Mouse (Mus musculus) gastrocnemius, postnatal 14 days (tissue): Measurements from ENCODE around the gene Slc35f3. TPM values are rescaled to one million over a fixed set of nuclear protein-coding genes. Genes with fewer than 3 reads are reported as not detected.
A peak's percentile ranks its signal among the peaks of the same experiment; 100 is the strongest.
"Not testable (repeated sequence)": the region's sequence is repeated elsewhere in the genome, so short reads cannot be mapped to it uniquely, and the experiment has no call there.

Source experiments
- DNase-seq: peaks from one replicate; pipeline ENCODE4 v3.0.0; 2021; ENCODE audit warnings: mixed read lengths
- intact Hi-C: fragments of 180-260 bp; cut with DNase I; formaldehyde crosslinking; loops from one replicate; pipeline ENCODE4 v1.15.1; 2025; ENCODE audit warnings: low total_unique reads
- total RNA-seq, 2 experiments: library from RNA; stranded (reverse); gene quantifications; 2 replicates each; pipeline ENCODE4 v1.2.3; 2021

Slc35f3 gene
- total RNA-seq, 2 experiments from 2014 or later: 0.13 to 0.14 TPM

DNA sequence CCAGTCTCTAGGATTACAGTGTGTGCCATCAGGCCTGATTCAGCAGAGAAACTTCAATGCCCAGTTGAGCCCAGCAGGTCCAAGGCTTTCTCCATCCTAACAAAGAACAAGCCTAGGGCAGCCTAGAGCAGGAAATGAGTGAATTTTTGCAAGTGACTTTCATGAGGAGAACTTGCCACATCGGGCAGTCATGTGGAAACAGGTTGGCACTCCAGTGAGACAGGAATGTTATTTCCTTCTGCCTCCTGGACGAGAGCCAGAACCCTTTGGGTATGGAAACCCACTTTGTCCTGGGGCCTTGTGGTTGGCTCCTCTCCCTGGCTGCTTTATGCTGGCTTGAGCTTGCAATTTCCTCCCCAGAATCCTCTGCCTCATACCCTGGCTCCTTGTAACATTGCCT is 93.2 kb downstream of the Slc35f3 start:
- intact Hi-C loops: no loop called here
- no peak for DNase-seq

DNA sequence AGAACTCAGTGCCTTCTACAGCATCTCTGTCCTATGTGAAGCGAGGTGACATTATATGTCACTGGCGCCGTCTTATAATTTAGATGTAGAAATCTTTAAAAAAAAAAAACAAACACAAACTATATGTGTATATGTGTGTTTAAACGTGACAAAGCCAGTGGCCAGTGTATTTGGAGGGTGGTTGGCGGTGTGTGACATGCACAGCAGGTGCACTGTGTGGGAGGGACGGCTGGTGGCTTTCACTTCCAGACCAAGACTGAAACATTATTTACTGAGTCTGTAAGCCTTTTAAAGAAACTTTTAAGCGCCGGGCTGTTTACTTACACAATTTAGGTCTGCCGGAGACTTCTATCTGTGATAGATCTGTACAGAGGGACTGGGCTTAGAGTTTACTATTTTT is 97.0 kb downstream of the Slc35f3 start:
- DNase-seq: no peak
- intact Hi-C loops: no loop called here

DNA sequence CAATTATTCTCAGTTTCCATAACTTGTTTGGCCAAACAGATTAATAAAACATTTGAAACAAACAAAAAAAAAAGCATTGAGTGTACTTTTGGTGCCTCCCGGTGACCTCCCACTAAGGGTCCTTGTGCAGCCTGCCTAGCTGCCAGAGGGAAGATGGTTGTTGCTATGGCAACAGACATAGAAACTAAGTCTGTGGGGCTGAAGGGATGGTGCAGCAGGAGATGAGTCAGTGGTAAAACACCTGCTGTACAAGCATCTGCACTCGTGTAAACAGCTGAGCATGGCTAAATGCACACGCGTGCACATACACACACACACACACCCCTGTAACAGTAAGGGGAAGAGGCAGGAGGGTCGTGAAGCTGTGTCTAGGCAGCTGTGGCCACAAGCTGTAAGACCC is 97.6 kb downstream of the Slc35f3 start:
- intact Hi-C loops: no loop called here
- no peak for DNase-seq

DNA sequence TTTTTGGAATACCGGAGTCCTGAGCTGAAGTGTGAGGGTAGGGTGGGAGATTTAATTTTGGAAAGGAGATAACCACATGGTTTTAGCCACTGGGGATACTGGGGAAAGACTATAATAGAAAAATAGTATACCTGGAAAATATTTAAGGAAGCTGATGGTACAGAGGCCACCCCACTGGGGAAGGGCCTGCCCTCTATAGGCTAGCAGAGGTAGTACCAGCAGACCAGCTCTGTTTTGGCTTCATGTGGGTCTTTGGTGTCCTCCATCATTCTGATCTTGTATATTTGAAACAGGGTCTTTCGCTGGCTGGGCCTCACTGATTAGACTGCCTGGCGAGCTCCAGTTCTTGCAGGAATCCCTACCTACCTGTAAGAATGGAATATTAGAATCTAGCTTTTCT is 100.0 kb downstream of the Slc35f3 start:
- DNase-seq: no peak
- intact Hi-C loops: no loop called here

DNA sequence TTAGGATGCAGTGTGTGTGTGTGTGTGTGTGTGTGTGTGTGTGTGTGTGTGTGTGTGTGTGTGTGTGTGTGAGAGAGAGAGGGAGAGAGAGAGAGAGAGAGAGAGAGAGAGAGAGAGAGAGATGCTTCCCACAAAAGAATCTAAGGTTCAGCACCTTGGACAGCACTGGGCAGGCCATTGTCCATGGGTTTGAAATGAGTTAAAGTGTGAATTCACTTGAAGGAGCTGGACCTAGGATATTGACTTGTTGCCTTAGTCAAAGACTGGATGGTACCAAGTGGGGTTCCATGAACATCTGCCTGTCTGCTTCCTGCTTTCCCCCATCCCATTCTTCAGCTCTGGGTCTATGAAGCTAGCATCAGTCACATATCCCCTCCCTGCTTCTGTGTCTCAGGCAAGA is 106.2 kb downstream of the Slc35f3 start:
- intact Hi-C loops, DNase-seq: not testable (repeated sequence)

DNA sequence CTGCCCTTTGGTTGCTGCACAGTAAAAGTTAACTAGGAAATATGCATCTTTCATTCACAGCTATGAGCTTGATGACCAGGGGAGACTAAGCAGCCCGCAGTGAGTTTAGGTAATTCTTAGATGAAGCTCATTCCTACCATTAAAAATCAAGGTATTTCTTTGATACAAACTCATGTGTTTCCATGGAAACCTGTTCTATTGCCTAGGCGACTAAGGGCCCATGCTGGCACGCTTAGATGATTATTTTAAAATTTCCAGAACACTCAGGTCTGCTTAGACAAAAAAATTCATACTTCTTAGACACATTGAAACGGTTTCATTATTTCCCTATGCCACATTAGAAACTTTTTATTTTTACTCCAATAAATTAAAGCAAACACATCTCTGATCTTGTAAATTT is 106.7 kb downstream of the Slc35f3 start:
- intact Hi-C loops: no loop called here
- no peak for DNase-seq

DNA sequence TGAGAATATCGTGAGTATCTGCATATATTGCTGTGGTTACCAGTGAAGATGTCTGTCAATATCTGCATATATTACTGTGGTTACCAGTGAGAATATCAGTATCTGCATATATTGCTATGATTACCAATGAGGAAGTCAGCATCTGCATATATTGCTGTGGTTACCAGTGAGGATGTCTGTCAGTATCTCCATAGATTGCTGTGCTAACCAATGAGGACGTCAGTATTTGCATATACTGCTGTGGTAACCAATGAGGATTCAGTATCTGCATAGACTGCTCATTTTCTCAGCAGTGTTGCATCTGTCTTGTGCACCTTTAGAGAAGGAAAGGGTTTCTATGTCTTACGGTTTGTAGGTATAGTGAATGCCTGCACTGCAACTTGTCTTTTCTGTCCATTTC is 122.5 kb downstream of the Slc35f3 start:
- no peak for DNase-seq
- intact Hi-C loops: no loop called here

DNA sequence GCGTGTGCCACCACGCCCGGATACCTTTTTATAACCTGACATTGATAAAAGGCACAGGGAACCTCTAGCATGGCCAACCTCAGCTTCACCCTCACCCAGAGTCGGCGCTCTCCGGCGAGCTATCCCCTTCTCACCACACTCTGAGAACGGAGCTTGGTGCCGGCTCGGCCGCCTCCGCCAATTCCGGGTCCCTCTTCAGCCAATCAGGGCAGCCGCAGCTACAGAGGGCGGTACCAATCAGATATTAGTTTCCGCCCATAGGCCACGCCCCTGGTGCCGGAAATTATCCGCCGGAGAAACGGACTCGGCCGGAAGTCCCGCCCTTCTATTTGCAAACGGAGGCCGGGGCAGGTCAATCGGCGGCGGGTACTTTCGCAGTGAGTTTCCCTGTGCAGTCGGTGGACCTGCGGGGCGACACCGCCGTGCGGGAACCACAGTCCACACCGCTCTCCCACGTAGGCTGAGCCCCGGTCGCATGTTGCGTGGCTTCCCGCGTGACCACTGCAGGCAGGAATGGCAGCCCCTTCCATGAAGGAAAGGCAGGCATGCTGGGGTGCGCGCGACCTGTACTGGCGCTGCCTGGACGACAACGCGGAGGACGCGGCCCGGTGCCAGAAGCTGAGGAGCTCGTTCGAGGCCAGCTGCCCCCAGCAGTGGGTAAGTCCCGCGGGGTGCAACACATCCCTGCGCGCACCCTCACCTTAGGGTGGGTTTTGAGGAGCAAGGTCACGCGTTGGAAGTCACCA is 124.0 kb downstream of the Slc35f3 start, which contains the start of gene Coa6:
Gene Coa6 (plus strand): TSS at position 342 of the 746 bp plus-strand sequence.
- intact Hi-C loops: no loop called here
- DNase-seq: peak; percentile 98

DNA sequence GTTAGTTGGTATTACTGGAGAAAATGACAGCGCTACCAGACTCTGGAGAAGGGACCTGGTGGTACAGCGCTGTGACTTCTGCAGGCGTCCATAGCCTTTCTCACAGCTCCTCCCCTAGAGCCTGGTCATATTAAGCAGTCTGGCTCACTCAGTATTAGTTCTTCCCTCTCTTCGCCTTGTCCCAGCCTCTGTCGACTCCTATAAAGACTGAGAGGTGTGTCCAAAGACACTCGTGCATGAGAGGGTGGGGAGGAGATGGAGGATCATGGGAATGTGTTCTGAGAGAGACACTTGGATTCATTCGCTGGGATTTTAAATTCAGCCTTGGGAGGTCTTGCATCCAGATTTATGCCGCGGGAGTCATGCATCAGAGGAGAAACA is 124.6 kb downstream of the Slc35f3 start:
- intact Hi-C loops: no loop called here
- DNase-seq: no peak

DNA sequence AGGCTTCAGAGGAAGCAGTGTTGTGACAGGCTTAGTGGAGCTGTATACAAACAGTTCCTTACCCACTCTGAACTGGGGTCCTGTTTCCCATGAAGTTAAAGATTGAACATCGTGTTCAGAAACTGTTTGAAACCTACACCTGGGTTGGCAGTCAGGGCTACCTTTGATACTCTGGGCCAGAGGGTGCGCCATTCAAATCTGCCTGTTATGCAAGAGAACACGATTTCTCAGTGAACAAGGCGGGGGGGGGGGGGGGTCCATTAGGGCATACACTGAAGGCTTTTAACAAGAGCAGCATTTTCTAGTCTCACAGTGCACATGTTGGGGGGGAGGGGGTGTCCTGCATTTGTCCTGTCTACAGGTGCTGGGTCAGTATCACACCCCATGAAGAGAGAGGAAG is 125.8 kb downstream of the Slc35f3 start:
- no peak for DNase-seq
- intact Hi-C loops: no loop called here

DNA sequence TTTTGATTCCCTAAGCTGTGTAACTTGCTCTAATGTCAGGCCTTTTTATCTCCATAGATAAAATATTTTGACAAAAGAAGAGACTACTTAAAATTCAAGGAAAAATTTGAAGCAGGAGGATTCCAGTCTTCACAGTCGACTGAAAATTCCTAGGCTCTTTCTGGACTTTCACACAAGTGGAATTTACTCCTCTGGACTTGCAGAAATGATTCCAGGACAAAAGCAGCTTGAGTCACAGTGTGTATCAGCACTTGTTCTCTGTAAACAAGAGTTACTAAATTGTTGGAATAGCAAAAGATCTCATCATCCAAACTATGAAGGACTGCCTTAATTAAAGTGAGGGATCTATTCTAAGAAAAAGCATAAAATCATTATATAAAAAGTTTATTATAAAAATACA is 126.6 kb downstream of the Slc35f3 start:
- intact Hi-C loops: no loop called here
- no peak for DNase-seq

DNA sequence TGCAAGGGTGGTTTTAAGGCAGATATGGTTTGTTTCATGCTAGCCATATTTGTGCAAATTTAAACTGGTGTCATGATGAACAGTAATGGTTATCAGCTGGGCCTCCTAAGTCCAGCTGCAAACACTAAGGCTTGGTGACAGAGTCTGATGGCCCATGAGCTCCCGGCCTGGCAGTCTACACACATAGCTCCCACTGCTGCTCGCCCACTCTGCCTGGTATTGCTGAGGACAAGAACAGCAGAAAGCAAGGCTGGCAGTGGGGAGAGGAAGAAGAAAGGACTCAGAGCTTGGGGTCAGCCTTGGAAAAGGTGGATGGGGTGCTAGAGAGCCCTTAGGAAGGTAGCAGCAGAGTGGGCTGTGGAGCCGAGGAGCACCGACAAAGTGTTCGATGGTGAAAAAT is 131.3 kb downstream of the Slc35f3 start:
- intact Hi-C loops: no loop called here
- no peak for DNase-seq

DNA sequence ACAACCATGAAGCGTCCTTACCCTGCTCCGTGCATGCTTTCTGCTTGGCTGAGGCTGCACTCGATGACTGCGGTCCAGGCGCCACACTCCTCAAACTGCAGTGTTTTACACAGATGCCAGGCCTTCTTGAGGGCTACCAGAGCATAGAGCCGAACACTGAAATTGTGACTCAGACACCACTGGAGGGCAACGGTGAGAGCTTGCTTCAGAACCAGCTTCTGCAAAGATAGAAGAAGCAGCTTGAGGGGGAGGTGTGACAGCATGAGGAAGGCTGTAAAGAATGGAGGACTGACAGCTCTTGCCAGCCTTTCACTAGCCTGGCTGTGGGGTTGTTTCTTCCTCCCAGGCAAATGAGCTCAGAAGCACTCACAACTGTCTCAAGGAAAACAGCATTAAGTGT is 135.5 kb downstream of the Slc35f3 start:
- no peak for DNase-seq

DNA sequence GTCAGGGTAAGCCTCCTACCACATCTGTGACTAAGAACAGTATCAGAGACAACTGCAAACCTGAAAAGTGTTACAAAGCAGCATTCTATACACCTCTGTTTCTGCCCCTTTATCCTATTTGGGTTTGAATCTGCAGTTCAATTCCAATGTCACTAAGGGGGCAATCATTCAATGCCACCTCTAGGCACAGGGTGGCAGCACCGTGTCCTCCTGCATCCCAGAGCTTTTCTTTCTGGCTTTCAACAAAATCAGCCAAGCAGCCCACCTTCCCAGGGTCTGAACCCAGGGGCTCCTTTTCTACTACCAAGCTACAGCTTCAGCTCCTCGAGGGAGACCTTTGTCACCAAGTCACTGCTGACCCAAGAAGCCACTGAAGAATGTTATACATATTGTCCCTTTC is 140.6 kb downstream of the Slc35f3 start:
- no peak for DNase-seq
- intact Hi-C loops: no loop called here

More for the DNA sequence above, 135.5 kb downstream of the Slc35f3 start:
- intact Hi-C loops: no loop called here

Other genes with a start within 250 kb of the Slc35f3 start
- 10 to 100 TPM; 15.3 to 15.6 TPM for gene Coa6, start 124.0 kb downstream of the Slc35f3 start, total RNA-seq
- 1 to 10 TPM; 4.9 to 5.6 TPM for gene Tarbp1, start 176.5 kb downstream of the Slc35f3 start, total RNA-seq